Mouse (Mus musculus) cerebellum, adult 8-10 months (tissue): ENCODE data around the gene Acss3.

Experiments used
- DNase-seq: peaks from one replicate; pipeline ENCODE4 v3.0.0; 2022

The Acss3 gene

DNA sequence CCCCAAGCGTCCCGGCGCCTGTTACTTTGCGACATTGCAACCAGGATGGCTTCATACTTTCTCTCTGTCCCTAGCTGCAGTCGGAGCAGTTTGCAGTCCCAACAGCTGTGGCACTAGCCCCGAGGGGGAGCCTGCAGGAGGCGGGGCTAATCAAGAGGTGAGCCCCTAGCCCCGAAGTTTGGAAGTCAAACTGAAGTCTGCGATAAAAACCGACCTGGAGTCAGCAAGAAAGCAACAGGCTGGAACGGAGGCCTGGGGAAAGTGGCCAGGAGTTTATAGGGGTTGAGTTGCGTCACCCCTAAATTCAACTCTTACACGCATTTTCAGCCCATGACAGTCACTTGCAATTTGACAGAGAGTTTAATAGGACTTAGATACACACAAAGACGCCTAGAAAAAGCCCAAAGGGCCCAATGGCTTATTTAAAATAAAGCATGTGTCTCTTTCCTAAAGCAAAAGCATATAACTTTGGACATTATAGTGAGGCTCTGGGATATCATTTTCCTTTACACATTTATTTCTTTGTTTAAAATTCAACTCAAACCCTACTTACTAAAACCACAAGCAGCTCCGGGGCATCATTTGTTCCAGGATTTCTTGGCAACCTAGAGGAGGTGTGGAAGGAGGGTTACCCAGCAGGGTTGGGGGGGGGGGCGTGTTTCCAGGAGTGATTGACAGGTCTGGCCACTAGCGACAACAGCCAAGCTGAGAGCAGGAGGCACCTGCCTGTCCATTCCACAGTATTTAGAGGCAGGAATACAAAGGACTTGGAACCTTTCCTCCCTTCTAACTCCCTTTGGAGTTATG lies at the start of gene Acss3:
Gene Acss3 (minus strand): TSS at position 140 of the 807 bp plus-strand sequence.
- DNase-seq = no peak

DNA sequence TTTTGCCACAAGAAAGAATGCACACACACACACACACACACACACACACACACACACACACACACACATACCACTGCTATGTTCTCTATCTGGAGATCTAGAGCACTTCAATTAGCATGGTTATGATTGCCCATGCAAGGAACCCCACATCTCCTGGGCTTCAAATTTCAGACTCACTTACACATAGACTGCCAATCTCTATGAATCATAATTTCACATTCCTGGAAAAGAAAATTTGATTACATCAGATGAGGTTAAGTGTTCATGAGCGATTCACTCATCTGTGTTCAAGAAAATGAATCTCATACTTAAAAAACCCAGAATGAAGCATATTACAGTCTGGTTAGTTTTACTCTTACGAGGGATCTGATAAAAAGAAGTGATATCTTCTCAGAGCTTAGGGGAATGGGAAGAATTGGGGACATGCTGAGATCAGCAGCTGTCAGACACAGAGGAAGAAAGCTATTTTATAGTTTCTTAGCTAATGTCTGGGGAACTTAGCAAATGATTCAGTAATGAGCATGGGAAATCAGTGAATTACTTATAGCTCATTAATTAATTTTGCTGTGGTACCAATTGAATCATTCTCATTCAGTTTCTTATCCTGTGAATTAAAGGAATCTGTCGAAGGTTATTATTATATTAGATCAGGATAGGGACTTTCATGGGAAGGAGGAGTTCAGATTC lies 48.7 kb upstream of the Acss3 start:
- DNase-seq = no peak

DNA sequence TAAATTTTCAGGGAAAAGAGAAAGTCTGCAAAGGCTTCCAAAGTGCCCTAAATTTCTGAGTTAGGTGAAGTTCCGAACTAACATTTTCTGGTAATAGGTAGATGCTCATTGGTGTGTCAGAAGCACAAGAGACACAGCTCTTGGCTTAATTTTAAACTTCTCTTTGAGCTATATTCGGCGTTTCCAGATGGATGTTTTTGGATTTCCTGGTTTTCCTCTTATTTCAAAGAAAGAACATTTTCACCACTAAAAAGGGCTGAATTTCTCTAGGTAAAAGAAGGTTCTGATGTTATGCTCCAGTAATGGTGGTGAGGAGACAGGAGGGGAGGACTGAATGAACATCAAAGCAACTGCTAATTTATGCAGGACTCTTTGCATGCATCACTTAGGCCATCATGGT lies 43.0 kb upstream of the Acss3 start:
- no peak for DNase-seq

GRCm38 (mm10) chr10:107148759-107149158 lies 25.3 kb upstream of the Acss3 start:
- DNase-seq = no peak

DNA sequence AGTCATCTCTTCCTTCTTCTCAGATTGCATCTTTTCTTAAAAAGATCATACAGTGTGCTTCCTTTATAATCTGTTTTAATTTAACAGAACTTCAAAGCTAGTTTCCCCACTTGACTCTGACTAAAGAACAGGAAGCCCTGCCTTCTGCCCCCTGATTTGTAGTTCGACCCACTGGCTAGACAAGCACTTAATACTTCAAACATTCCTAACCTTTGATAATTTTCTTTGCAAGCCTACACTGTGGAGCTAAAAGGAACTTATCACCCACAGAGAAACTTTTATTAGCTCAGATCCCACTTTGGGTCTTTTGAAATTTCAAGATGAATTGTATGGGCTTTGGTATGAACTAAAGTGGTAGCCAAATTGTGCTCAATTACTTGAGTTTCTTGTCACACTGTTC lies 20.5 kb upstream of the Acss3 start:
- DNase-seq = no peak

DNA sequence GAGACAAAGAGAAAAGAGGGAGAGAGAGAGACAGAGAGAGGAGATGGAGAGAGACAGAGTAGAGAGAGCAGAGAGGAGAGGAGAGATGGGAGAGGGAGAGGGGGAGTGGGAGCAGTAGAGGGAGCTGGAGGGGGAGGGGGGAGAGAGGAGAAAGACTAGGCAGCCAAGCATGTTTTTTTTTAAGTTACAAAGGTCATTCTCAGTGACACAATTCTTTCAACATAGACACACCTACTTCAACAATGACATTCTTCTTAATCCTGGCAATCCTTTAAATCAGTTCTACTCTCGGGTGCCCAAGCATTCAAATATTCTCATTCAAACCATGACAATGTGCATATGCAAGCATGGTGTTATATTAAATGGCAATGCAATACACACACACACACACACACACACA lies 19.4 kb upstream of the Acss3 start:
- no peak for DNase-seq

DNA sequence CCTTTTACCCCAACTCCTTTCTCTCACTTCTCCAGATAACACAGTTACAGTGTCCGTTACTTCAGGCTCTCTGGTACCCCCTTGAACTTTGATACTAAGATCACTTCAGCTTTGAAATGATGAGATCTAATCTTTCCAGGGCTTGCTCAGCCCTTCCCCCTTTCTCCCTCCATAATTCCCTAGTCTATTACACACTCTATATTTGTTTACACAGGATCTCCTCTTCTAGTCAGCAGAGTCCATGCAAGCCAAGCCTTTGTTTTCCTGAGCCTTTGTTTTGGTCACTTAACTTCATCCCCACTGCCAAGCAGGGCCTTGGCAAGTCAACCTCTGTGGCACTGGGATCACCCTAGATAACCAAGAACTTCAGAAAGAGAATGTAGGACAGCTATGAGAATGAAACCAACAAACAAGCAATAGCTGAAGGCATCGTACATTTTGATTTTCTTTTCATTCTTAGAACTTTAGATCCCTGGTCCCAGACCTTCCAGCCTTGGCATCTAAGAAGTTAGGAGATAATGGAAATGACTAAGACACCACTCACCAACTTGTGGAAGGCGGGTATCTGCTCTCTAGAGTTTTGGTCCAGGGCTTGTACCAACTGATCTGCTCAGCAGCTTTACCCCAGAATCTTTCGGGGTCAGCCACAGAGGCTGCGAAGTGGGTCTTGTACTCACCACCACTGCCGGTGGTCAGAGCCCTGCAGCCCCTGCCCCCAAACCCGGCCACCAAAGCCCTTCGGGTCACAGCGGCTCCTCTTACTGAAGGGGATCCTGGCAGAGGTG lies 532 bp downstream of the Acss3 start:
- DNase-seq = no peak

DNA sequence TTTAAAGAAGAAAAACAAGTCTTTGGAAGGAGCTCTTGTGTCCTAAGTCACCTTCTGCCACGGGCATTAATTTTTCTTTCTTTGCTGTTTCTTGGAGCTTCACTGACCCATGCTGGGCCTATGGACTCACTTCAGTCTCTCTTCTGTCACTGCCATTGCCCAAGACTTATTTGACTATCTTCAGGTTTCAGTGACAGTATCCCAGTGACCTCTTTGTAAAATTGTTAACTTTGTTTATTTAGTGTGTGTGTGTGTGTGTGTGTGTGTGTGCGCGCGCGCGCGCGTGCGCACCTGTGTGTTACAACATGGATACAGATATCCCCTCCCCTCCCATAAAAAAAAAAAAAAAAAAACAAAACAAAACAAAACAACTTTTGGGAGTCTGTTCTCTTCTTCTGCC lies 2.2 kb downstream of the Acss3 start:
- no peak for DNase-seq

- no peak for DNase-seq
Observed at GRCm38 (mm10) chr10:107119135-107119534, 4.3 kb downstream of the Acss3 start.

- no peak for DNase-seq
Observed at GRCm38 (mm10) chr10:107116709-107117267, 6.7 kb downstream of the Acss3 start.

GRCm38 (mm10) chr10:107115930-107116642 lies 7.4 kb downstream of the Acss3 start:
- no peak for DNase-seq

DNA sequence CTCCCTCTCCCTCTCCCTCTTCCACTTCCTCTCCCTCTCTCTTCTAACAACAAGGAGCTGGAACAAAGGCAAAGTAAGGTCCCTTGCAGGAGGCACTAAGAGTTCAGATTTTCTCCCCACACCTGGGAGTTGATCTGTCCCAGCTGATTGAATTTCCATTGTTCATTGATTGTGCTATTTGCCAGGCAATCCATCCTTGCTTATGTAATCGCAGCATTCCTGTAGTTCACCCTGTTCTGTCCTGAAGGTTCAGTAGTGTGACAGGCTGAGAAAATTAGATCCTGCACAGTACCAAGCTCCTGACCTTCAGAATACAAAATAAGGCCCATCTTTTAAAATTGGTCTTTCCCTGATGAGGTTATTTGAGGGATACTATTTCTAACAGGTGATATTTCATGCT lies 8.3 kb downstream of the Acss3 start:
- no peak for DNase-seq

DNA sequence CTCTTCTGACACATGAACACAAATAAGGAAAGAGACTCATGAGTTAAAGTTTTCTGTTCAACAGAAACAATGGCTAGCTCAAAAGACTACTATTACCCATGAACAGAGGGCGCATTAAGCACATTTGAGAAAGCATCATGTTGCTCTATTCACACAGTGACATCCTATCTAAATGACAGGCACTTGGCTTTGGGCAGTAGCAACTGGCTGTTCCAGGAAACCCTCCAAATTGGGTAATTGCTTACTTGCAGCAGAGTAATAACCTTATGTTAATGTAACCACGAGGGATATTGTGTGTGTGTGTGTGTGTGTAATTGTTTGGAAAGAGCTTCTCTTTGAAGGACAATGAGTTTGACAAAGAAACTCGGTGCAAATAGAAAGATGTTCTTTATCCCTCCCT lies 29.0 kb downstream of the Acss3 start:
- no peak for DNase-seq

DNA sequence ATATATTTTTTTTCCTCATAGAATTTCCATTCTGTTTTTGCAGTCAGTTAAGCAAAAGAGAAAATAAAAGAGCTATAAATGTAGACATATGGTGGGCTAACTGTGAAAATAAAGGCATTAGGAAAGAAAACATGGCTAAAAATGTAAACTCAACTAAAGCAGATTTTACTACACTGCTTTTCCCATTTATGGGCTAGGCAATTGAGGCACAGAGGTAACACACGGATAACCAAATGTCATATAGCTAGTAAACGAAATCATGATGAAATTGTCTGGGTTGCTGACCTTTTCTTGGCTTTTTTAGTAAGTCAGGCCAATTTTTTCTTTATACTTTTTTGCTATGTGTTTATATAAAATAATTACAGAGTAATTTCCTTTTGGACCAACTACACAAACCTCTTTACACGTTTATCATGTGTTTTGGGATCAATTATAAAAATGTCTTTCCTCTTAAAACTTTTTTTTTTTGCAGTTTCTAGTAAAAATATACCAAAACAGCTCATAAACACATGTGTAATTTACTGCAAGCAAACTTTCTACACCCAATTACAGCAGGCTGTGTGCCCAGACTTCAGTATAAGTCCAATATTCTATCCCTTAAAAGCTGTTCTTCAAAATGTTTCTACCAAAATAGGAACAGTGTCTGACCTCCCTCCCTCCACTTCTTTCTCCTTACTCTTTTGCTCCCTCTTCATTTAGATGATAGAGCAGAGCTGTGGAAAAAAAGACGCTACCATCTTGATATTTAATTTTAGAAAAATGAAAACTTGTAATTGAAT lies 69.4 kb downstream of the Acss3 start:
- DNase-seq = no peak

GRCm38 (mm10) chr10:107050489-107050888 lies 73.0 kb downstream of the Acss3 start:
- DNase-seq = no peak

DNA sequence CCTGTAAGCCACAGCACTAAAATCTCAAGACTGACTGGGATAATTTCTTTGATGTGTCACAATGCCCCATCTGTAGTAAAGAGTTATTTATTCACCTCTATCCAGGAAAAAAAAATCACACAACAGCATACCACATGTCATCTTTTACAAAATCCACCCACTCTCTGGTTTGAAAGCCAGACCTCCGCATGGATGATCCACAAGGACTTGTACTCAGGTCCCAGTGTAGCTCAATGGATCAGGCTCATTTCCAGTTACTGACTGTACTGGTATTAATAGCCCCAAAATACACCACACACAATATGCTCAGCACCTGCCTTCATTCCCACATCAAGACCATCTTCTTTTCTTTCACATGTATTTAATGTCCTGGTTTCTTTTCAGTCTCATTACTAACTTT lies 80.8 kb downstream of the Acss3 start:
- no peak for DNase-seq

DNA sequence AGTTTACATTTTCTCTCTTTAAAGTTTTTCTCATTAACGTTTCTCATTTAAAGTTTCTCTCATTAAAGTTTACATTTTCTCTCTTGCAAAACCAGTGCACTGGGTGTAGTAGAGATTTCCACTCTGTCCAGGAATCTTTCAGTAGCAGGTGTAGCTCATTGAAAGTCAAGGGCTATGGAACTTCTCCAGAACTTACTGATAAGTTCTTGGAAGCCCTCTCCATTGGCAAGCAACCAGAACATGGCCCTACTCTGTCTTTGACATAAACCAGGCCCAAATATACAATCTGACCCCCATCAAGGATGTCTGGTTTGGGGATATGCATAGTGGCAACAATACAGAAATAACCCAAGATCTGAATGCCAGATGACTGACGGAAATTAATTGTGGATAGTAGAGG lies 82.6 kb downstream of the Acss3 start:
- DNase-seq = no peak

- DNase-seq = no peak
Observed at GRCm38 (mm10) chr10:107040378-107040777, 83.1 kb downstream of the Acss3 start.

- DNase-seq = no peak
Observed at GRCm38 (mm10) chr10:107039211-107039610, 84.3 kb downstream of the Acss3 start.

DNA sequence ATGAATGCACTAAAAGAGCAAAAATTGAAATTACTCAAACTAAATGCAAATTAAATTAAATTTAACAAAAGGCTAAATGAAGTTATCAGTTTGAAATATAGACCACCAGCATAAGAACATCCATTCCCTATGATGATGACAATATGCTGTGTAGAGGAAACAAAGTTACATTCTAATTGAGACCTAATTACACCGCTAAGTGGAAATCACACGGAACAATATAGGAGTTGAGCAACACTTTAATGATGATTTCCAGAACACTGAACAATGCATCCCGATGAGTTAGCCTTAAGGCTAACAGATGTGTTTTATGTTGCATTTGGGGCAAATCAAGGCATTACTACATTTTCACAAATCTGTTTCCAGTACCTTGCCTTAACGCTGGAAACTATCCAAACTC lies 99.2 kb downstream of the Acss3 start:
- DNase-seq = no peak

GRCm38 (mm10) chr10:107021118-107021517 lies 102.3 kb downstream of the Acss3 start:
- DNase-seq = no peak

GRCm38 (mm10) chr10:107011142-107011541 lies 112.3 kb downstream of the Acss3 start:
- no peak for DNase-seq
